Mouse (Mus musculus) MEL (cell line): Measurements from ENCODE around the gene Fasn.

ENCODE experiments used
- CTCF ChIP-seq, 3 experiments: IDR thresholded peaks in 2 of 3; conservative IDR thresholded peaks in 1 of 3; 2 replicates each; pipeline ENCODE4 v1.5.1; 2011 to 2012; ENCODE audit warnings: low read length in 3 of 3, low read depth in 2 of 3, mild to moderate bottlenecking in 2 of 3, improper control_type of control experiment in 1 of 3, inconsistent platforms in 1 of 3, mixed read lengths in 1 of 3, moderate library complexity in 1 of 3; ENCODE audit not compliant: control insufficient read depth in 1 of 3, insufficient read depth in 1 of 3, poor library complexity in 1 of 3, severe bottlenecking in 1 of 3
- MAX ChIP-seq: IDR thresholded peaks from 2 replicates; pipeline ENCODE4 v1.6.1; 2011; ENCODE audit warnings: low read length, improper control_type of control experiment
- POLR2A ChIP-seq, 2 experiments: IDR thresholded peaks; 2 replicates each; pipeline ENCODE4 v1.6.1; 2011 to 2012; ENCODE audit warnings: low read length in 2 of 2, mild to moderate bottlenecking in 2 of 2, control low read depth in 1 of 2, improper control_type of control experiment in 1 of 2, low read depth in 1 of 2, moderate library complexity in 1 of 2; ENCODE audit not compliant: control insufficient read depth in 1 of 2, insufficient read depth in 1 of 2, poor library complexity in 1 of 2
- TCF12 ChIP-seq: IDR thresholded peaks from 2 replicates; pipeline ENCODE4 v1.6.1; 2014; ENCODE audit warnings: low read depth, mild to moderate bottlenecking, inconsistent platforms, low read length, improper control_type of control experiment, moderate library complexity

DNA sequence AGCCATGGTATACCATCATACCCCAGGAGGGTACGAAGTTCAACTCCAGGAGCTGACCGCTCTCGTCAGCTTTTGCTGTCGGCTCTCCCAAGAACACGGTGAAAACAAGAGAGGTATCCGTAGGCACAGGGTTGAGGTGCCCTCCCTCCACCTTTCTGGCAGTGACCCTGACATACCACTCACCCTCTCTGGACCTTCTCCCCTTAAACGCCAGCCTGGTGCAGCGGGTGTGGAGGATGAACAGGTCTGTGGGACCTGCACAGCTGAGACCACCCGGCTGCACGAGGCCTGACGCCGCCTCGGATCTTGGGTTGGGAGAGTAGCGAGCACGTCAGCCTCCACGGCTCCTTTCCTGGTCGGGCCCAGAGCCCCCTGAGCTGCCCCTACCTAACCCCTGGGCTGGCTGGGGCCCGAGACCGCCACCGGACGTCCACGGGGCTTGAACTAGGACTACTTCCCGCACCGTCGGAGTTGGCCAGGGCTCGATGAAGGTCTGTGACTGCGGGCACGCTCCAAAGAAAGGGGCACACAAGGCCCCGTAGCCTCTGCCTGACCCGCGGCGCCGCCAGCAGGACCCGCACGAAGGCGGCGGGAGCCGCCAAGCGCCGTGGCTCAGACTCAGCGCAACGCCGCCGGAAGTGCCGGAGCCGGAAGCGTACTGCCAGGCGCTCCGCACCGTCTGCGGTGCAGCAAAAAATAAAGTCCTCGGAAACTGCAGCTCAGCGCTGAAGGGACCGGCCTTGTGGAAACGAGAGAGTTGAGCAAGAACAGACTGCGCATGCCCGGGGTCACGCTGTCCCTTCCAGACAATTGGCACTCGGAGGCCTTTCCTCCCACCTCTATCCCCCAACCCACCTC lies 28.4 kb downstream of the Fasn start, which contains the start of gene Dus1l:
- TF ChIP-seq TCF12: peak; percentile 88
- TF ChIP-seq MAX: peak; percentile 87
- peak; percentile 96 to 98; a peak in 3 of 4 replicates for TF ChIP-seq POLR2A (IDR thresholded peaks at IDR 0.05; ENCODE audit: control insufficient read depth in 1 of 2, insufficient read depth in 1 of 2, low read depth in 1 of 2, low read length in 2 of 2, poor library complexity in 1 of 2)
- no peak for TF ChIP-seq CTCF (IDR thresholded peaks at IDR 0.05 in 2 of 3, conservative IDR thresholded peaks at IDR 0.05 in 1 of 3; ENCODE audit: control insufficient read depth in 1 of 3, insufficient read depth in 1 of 3, low read depth in 2 of 3, low read length in 3 of 3, poor library complexity in 1 of 3, severe bottlenecking in 1 of 3)
